Mouse (Mus musculus) Patski (cell line): Measurements from ENCODE around the gene Mlh1. TPM values are rescaled to one million over a fixed set of nuclear protein-coding genes. Genes with fewer than 3 reads are reported as not detected.

ENCODE experiments used
- ATAC-seq: fragments of 100-300 bp; one replicate; pipeline ENCODE4 v1.8.0; 2021
- CTCF ChIA-PET: fragments of 350-600 bp; sonication (Branson Sonifier 250); formaldehyde crosslinking; loops from one replicate; lab custom pipeline; 2022; ENCODE audit warnings: inconsistent platforms; lab: Charles Lee
- POLR2A ChIA-PET: fragments of 350-600 bp; sonication (Branson Sonifier 250); formaldehyde crosslinking; loops from one replicate; lab custom pipeline; 2022; ENCODE audit warnings: antibody characterized with exemption, inconsistent platforms; lab: Charles Lee
- DNase-seq: peaks from one replicate; pipeline ENCODE4 v3.0.0-alpha.2; 2011; ENCODE audit warnings: low read depth, low spot score
- H3K27me3 ChIP-seq: fragments of 371-371 bp; one replicate; pipeline ENCODE4 v1.5.1; 2021
- CTCF ChIP-seq: fragments of 100-300 bp; IDR thresholded peaks from one replicate; pipeline ENCODE4 v1.5.1; 2021
- in situ Hi-C: fragments of 300-500 bp; cut with MboI; formaldehyde crosslinking; loops from 3 replicates; pipeline ENCODE4 v1.11.1; 2018; ENCODE audit warnings: low pct_unique_long_range_greater_than_20kb, mixed read lengths
- polyA plus RNA-seq: library from polyadenylated mRNA; unstranded; gene quantifications from one replicate; pipeline ENCODE4 v1.2.3, GENCODE M21; 2021

Gene Mlh1
- polyA plus RNA-seq, 1 experiment from 2014 or later = 17.1 TPM

- no peak for DNase-seq
- CTCF ChIA-PET = interaction anchor here (1.2 kb wide), 1 partner anchor 10 kb away, joined by 3 read pairs; no protein-coding TSS in a partner anchor
- no peak for TF ChIP-seq CTCF
- in situ Hi-C loops = loop anchor here (10.0 kb wide), 1 partner anchor 110 kb away; no protein-coding TSS in a partner anchor
- no peak for ATAC-seq
- H3K27me3 ChIP-seq = no peaks in the 10 kb centered on the region
- POLR2A ChIA-PET = no interaction called here
Measured at GRCm38 (mm10) chr9:111204601-111205375, 66.8 kb downstream of the Mlh1 start.

GRCm38 (mm10) chr9:111200208-111200607 lies 71.4 kb downstream of the Mlh1 start:
- POLR2A ChIA-PET = interaction anchor here (0.6 to 1.0 kb wide), 2 partner anchors 9 to 101 kb away, joined by 5 read pairs; no protein-coding TSS in a partner anchor

DNA sequence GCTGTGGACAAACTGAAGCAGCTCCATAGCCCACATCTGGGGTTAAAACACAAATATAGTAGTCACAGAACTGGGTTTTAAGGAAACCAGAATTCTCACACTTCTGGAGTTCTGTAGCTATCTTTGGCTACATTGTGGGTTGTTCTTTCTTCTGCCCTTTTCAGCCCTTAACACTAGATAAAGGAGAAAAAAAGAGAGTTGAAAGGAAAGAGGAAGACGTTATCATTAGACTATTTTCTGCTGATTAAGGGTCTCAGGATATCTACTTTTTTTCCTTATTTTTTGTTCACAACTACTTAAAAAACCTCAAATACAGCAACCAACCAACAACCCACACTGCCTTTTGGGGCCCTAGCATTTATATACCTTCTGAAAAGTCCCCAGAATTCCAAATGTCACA lies 73.3 kb downstream of the Mlh1 start:
- no peak for ATAC-seq
- no peak for DNase-seq
- no peaks in the 10 kb centered on the region for H3K27me3 ChIP-seq
- ChIA-PET CTCF (no interaction called here), POLR2A (no interaction called here)
- TF ChIP-seq CTCF = no peak
- in situ Hi-C loops = no loop called here

More at GRCm38 (mm10) chr9:111200208-111200607, 71.4 kb downstream of the Mlh1 start:
- no peak for TF ChIP-seq CTCF
- in situ Hi-C loops = loop anchor here (10.0 kb wide), 1 partner anchor 105 kb away; no protein-coding TSS in a partner anchor
- ATAC-seq (no peak), DNase-seq (no peak)
- no peaks in the 10 kb centered on the region for H3K27me3 ChIP-seq
- CTCF ChIA-PET = interaction anchor here (1.4 to 2.0 kb wide), 2 partner anchors 10 to 22 kb away, joined by 4 to 5 read pairs; no protein-coding TSS in a partner anchor

DNA sequence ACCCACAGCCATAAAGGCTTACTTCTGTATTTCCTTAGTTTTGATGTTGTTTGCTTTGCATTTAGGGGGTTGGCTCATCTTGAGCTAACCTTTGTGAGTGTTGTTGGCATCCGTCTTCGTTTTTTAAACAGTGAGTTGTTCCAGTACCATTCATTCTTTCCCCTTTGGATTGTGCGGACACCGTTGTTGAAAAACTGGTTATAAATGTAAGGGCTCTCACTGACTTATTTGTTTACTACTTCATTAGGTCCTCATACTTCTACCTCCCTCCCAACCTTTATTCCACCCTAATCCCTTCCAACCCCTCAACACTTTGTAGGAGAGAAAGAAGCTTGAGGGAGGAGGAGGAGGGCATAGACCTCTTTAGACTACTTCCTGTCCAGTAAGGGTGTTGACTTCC lies 73.9 kb downstream of the Mlh1 start:
- in situ Hi-C loops = no loop called here
- ATAC-seq (no peak), DNase-seq (no peak)
- ChIA-PET POLR2A (no interaction called here), CTCF (no interaction called here)
- H3K27me3 ChIP-seq = no peaks in the 10 kb centered on the region
- TF ChIP-seq CTCF = no peak

GRCm38 (mm10) chr9:111197116-111197515 lies 74.5 kb downstream of the Mlh1 start:
- H3K27me3 ChIP-seq = no peaks in the 10 kb centered on the region
- TF ChIP-seq CTCF = no peak
- POLR2A ChIA-PET = no interaction called here
- ATAC-seq (no peak), DNase-seq (no peak)
- CTCF ChIA-PET = no interaction called here
- in situ Hi-C loops = no loop called here

DNA sequence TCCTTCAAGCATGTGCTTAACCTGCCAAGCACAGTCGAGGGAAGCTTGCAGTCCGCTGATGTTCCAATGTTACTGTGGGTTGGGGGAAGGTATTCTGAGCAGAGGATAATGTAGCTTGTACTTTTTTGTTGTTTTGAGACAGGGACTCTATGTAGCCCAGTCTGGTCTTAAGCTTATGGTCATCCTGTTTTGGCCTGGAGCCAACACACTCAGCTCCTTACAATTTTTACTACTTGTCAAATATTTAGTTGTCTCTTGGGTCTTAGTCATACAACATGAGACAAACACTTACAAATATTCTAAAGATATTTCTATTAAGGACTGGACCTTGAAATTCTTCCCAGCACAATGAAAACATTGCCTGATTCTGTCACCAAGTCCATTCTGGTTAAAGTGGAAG lies 78.4 kb downstream of the Mlh1 start:
- ChIA-PET POLR2A (no interaction called here), CTCF (interaction anchor here (1.1 to 1.8 kb wide), 2 partner anchors 11 to 100 kb away, joined by 3 to 4 read pairs; no protein-coding TSS in a partner anchor)
- ATAC-seq (no peak), DNase-seq (no peak)
- in situ Hi-C loops = no loop called here
- TF ChIP-seq CTCF = no peak
- no peaks in the 10 kb centered on the region for H3K27me3 ChIP-seq

GRCm38 (mm10) chr9:111188731-111189130 lies 82.9 kb downstream of the Mlh1 start:
- TF ChIP-seq CTCF = no peak
- ATAC-seq = no peak
- no peaks in the 10 kb centered on the region for H3K27me3 ChIP-seq
- DNase-seq = no peak
- ChIA-PET POLR2A (no interaction called here), CTCF (interaction anchor here (1.3 kb wide), 1 partner anchor 95 kb away, joined by 4 read pairs; no protein-coding TSS in a partner anchor)
- in situ Hi-C loops = no loop called here

- DNase-seq (no peak), ATAC-seq (no peak)
- no peak for TF ChIP-seq CTCF
- in situ Hi-C loops = no loop called here
- CTCF ChIA-PET = no interaction called here
- no peaks in the 10 kb centered on the region for H3K27me3 ChIP-seq
- POLR2A ChIA-PET = no interaction called here
Measured at GRCm38 (mm10) chr9:111186861-111187260, 84.7 kb downstream of the Mlh1 start.

GRCm38 (mm10) chr9:111184929-111185328 lies 86.7 kb downstream of the Mlh1 start:
- ChIA-PET CTCF (interaction anchor here (0.9 to 1.5 kb wide), 4 partner anchors 14 to 91 kb away, joined by 3 to 4 read pairs (median 3); no protein-coding TSS in a partner anchor), POLR2A (no interaction called here)
- DNase-seq (no peak), ATAC-seq (no peak)
- in situ Hi-C loops = no loop called here
- TF ChIP-seq CTCF = no peak
- H3K27me3 ChIP-seq = no peaks in the 10 kb centered on the region

- DNase-seq (no peak), ATAC-seq (no peak)
- H3K27me3 ChIP-seq = no peaks in the 10 kb centered on the region
- ChIA-PET POLR2A (interaction anchor here (1.4 kb wide), 1 partner anchor 13 kb away, joined by 4 read pairs; no protein-coding TSS in a partner anchor), CTCF (interaction anchor here (0.7 to 1.2 kb wide), 3 partner anchors 8 to 19 kb away, joined by 3 to 4 read pairs (median 4); no protein-coding TSS in a partner anchor)
- TF ChIP-seq CTCF = no peak
- in situ Hi-C loops = no loop called here
Measured at GRCm38 (mm10) chr9:111182176-111182575, 89.4 kb downstream of the Mlh1 start.

DNA sequence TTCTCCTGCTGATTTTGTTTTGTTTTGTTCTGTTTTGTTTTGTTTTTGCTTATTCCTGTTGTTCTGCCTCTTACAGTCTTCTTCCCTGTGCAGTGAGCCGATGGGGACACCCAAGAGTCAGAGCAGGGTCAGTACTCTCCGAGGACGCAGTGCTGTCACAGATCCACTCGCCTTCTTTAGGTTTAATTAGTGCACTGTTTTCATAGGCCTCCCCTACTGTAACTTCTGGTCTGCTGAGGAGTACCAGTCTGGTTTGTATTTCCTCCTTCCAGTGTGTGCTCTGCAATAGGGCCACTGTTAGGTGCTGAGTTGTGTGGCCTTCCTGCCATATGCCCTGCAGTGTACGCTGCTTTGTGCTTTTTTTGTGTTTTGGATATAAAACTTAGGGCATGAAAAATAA lies 92.6 kb downstream of the Mlh1 start:
- in situ Hi-C loops = no loop called here
- CTCF ChIA-PET = interaction anchor here (1.6 kb wide), 1 partner anchor 86 kb away, joined by 4 read pairs; no protein-coding TSS in a partner anchor

More for the DNA sequence above, 92.6 kb downstream of the Mlh1 start:
- POLR2A ChIA-PET = no interaction called here
- H3K27me3 ChIP-seq = no peaks in the 10 kb centered on the region
- DNase-seq (no peak), ATAC-seq (no peak)
- no peak for TF ChIP-seq CTCF

Other genes starting within 250 kb of the Mlh1 start
- gene Ccrl2, start 214.3 kb downstream of the Mlh1 start, polyA plus RNA-seq = 0.45 TPM
- 85.9 TPM for gene Lrrfip2, start 154.2 kb downstream of the Mlh1 start, polyA plus RNA-seq
- gene Epm2aip1, start 138 bp upstream of the Mlh1 start, polyA plus RNA-seq = 28.7 TPM
- 8.6 TPM for gene Trank1, start 39.9 kb upstream of the Mlh1 start, polyA plus RNA-seq
- gene Dclk3, start 167.3 kb upstream of the Mlh1 start, polyA plus RNA-seq = 48.7 TPM